Mouse (Mus musculus) spleen, adult 2 months (tissue): Measurements from ENCODE around the gene Fam160a1. TPM values are rescaled to one million over a fixed set of nuclear protein-coding genes. Genes with fewer than 3 reads are reported as not detected.
A peak's percentile ranks its signal among the peaks of the same experiment; 100 is the strongest.

ENCODE experiments used
- DNase-seq, 2 experiments: peaks; one replicate each; pipeline versions ENCODE4 v3.0.0 to v3.0.0-alpha.2; 2012 to 2021; ENCODE audit warnings: low spot score in 2 of 2, low read depth in 1 of 2
- H3K27ac ChIP-seq: fragments of 200-500 bp; 2 replicates; pipeline ENCODE4 v1.5.1; 2012; ENCODE audit warnings: low read length, inconsistent platforms; ENCODE audit not compliant: insufficient read depth
- H3K27me3 ChIP-seq: fragments of 200-500 bp; 2 replicates; pipeline ENCODE4 v1.6.1; 2012; ENCODE audit warnings: mild to moderate bottlenecking, moderate library complexity, low read length, inconsistent platforms; ENCODE audit not compliant: control insufficient read depth, insufficient read depth
- H3K36me3 ChIP-seq: fragments of 200-500 bp; 2 replicates; pipeline ENCODE4 v1.6.1; 2012; ENCODE audit warnings: mild to moderate bottlenecking, low read length, inconsistent platforms; ENCODE audit not compliant: control insufficient read depth, insufficient read depth
- H3K4me1 ChIP-seq: fragments of 200-500 bp; 2 replicates; pipeline ENCODE4 v1.6.1; 2011; ENCODE audit warnings: inconsistent platforms; ENCODE audit not compliant: control insufficient read depth, insufficient read depth, insufficient read length
- H3K4me3 ChIP-seq: fragments of 200-500 bp; 2 replicates; pipeline ENCODE4 v1.5.1; 2011; ENCODE audit warnings: mild to moderate bottlenecking, inconsistent platforms; ENCODE audit not compliant: insufficient read depth, insufficient read length; ENCODE audit errors: extremely low read depth
- CTCF ChIP-seq: fragments of 200-500 bp; IDR thresholded peaks from 2 replicates; pipeline ENCODE4 v1.5.1; 2011; ENCODE audit warnings: mild to moderate bottlenecking, inconsistent platforms; ENCODE audit not compliant: insufficient read depth, insufficient read length, insufficient replicate concordance; ENCODE audit errors: extremely low read depth
- POLR2A ChIP-seq: fragments of 200-500 bp; IDR thresholded peaks from 2 replicates; pipeline ENCODE4 v1.6.1; 2011; ENCODE audit warnings: low read depth, low read length, inconsistent platforms
- WGBS: fragments of 180-500 bp; shearing (Covaris S2); methylation state at CpG from one replicate; pipeline ENCODE4 v1.1.7; 2018; 5-methylcytosine and 5-hydroxymethylcytosine counted together
- polyA plus RNA-seq: library from polyadenylated mRNA; depleted of rRNA; stranded (reverse); fragments of >200 nt; gene quantifications from 2 replicates; pipeline ENCODE4 v1.2.3, GENCODE M21; 2012

The Fam160a1 gene
- polyA plus RNA-seq, 1 experiment, result 0.58 TPM

DNA sequence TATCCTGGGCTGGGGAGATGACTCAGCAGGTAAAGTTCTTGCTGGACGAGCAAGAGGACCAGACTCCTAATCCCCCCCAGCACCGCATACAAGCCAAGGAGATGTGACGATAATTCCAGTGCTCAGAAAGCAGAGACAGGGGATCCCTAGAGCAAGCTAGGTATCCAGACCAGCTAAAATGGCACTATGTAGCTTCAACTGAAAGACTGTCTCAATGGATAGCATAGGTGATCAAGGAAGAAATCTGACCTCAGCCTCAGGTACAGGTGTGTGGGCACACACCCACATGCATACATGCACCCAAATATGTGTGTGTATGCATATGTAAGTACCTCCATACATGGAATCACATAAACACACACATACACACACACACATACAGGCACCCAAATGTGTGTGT is 91.1 kb downstream of the Fam160a1 start:
- Histone ChIP-seq H3K36me3 (no peaks in the 10 kb centered on the region), H3K27ac (no peak overlapping the region), H3K4me1 (no peaks in the 10 kb centered on the region), H3K27me3 (no peaks in the 10 kb centered on the region), H3K4me3 (no peak overlapping the region)
- TF ChIP-seq POLR2A (no peak), CTCF (no peak)
- DNase-seq, result no peak
- 88% methylated on average over 3 of the region's 3 CpGs for WGBS

- no peak for DNase-seq
- H3K27ac ChIP-seq, result no peak overlapping the region
Measured at GRCm38 (mm10) chr3:85725110-85725509, 92.0 kb downstream of the Fam160a1 start.

GRCm38 (mm10) chr3:85722581-85722980 is 94.5 kb downstream of the Fam160a1 start:
- H3K27me3 ChIP-seq, result no peaks in the 10 kb centered on the region
- no peak overlapping the region for H3K4me3 ChIP-seq
- TF ChIP-seq CTCF (no peak), POLR2A (no peak)
- no peak for DNase-seq
- 94% methylated on average over 6 of the region's 6 CpGs for WGBS
- H3K36me3 ChIP-seq, result no peaks in the 10 kb centered on the region
- no peak overlapping the region for H3K27ac ChIP-seq
- H3K4me1 ChIP-seq, result no peaks in the 10 kb centered on the region

More at GRCm38 (mm10) chr3:85725110-85725509, 92.0 kb downstream of the Fam160a1 start:
- no peaks in the 10 kb centered on the region for H3K36me3 ChIP-seq
- H3K27me3 ChIP-seq, result no peaks in the 10 kb centered on the region
- H3K4me1 ChIP-seq, result no peaks in the 10 kb centered on the region
- no peak overlapping the region for H3K4me3 ChIP-seq
- TF ChIP-seq POLR2A (no peak), CTCF (no peak)
- WGBS, result 72% methylated on average over 2 of the region's 2 CpGs

- Histone ChIP-seq H3K27ac (no peak overlapping the region), H3K4me1 (no peaks in the 10 kb centered on the region), H3K27me3 (no peaks in the 10 kb centered on the region), H3K36me3 (no peaks in the 10 kb centered on the region), H3K4me3 (no peak overlapping the region)
- DNase-seq, result no peak
- 88% methylated on average over 4 of the region's 4 CpGs for WGBS
- TF ChIP-seq POLR2A, result no peak
- no peak for TF ChIP-seq CTCF
Measured at GRCm38 (mm10) chr3:85715764-85716297, 101.3 kb downstream of the Fam160a1 start.

GRCm38 (mm10) chr3:85713936-85714709 is 103.0 kb downstream of the Fam160a1 start:
- TF ChIP-seq CTCF (no peak), POLR2A (no peak)
- Histone ChIP-seq H3K27me3 (no peaks in the 10 kb centered on the region), H3K36me3 (no peaks in the 10 kb centered on the region), H3K27ac (no peak overlapping the region), H3K4me1 (no peaks in the 10 kb centered on the region), H3K4me3 (no peak overlapping the region)
- 29% methylated on average over 7 of the region's 7 CpGs for WGBS
- no peak for DNase-seq

DNA sequence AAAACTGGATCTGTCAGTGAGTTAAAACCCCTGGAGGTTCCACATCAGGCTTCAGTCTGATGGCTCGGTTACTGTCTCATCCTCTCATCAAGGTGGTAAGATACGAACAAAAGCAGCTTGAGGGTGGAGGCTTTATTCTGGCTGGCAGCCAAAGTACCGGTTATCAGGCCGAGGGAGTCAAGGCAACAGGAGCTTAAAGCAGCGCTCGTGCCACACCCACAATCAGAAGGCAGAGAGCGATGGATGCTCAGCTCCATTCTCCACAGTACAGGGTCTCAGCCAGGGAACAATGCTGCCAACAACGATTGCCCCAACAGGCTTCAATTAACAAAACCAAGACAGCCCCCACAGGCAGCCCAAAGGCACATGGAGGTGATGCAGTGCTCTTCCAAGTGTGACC is 106.4 kb downstream of the Fam160a1 start:
- H3K27me3 ChIP-seq, result no peaks in the 10 kb centered on the region
- no peak for TF ChIP-seq POLR2A
- no peak for TF ChIP-seq CTCF
- no peaks in the 10 kb centered on the region for H3K36me3 ChIP-seq
- H3K4me3 ChIP-seq, result no peak overlapping the region
- DNase-seq, result no peak
- no peaks in the 10 kb centered on the region for H3K4me1 ChIP-seq
- WGBS, result 64% methylated on average over 8 of the region's 8 CpGs
- H3K27ac ChIP-seq, result no peak overlapping the region

DNA sequence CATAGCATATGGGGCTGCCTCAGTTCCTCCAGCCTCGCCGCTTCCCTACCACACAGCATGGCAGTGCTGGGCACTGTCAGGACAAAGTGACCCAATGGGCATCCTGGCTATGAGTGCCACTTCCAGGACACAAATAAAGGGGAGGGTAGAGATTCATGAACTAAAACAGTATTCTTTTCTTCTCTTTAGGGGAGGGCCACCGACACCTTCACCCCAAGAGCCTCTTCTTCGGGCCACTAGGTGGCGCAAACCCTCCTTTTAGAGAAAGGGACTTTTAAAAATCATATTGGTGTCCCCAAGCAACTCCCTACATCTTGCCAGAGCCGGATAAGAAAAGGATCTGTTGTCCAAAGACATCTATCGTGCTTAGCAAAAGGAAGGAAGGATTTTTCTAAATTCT is 109.7 kb downstream of the Fam160a1 start:
- 38% methylated on average over 7 of the region's 7 CpGs for WGBS
- peak in 1 of 2 experiments; percentile 12 for DNase-seq
- H3K27me3 ChIP-seq, result no peaks in the 10 kb centered on the region
- no peaks in the 10 kb centered on the region for H3K4me1 ChIP-seq
- H3K27ac ChIP-seq, result no peak overlapping the region
- peak; percentile 30; the same call in 1 of the 2 replicates for TF ChIP-seq CTCF
- TF ChIP-seq POLR2A, result no peak
- no peaks in the 10 kb centered on the region for H3K36me3 ChIP-seq
- no peak overlapping the region for H3K4me3 ChIP-seq
